Mouse (Mus musculus): ENCODE measurements around the gene Fbxl4.

DNA sequence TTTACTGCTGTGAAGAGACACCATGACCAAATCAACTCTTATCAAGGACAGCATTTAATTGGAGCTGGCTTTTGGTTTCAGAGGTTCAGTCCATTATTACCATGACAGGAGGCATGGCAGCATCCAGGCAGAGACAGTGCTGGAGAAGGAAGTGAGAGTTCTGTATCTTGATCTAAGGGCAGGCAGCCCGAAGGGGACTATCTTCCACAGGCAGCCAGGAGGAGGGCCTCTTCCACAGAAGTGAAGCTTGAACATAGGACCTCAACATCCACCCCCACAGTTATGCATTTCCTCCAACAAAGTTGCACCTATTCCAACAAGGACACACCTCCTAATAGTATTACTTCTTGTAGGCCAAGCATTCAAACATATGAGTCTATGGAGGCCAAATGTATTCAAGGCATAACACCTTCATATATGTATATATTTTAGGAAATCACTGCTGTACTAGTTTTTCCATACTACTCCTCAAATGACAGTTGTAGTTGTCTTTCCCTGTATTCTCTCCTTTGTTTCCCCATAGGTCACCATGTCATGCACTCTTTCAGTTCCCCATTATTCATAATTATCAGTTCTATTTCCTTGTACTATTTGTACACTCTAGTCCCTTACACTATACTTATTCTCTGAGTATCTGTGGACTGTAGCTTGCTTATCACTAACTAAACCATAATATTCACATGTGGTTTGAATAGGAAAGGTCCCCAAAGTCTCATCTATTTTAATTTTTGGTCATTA, 26.4 kb downstream of the Fbxl4 start:
- TF ChIP-seq CTCF (IDR thresholded peaks at IDR 0.05) = no peak
- no peak for TF ChIP-seq EP300 (IDR thresholded peaks at IDR 0.05)
